Mouse (Mus musculus): ENCODE data around the gene Foxp4. TPM values are rescaled to one million over a fixed set of nuclear protein-coding genes. Genes with fewer than 3 reads are reported as not detected.

Foxp4 gene
- polyA plus RNA-seq, 1 experiment from 2014 or later: 21.1 TPM

Other genes with a start within 250 kb of the Foxp4 start
- 322 and 360 TPM in 2 replicates for gene Tomm6, start 236.3 kb downstream of the Foxp4 start, polyA plus RNA-seq (2014; fragmentation: Nextera tagmentation; extraction: Ambion mirVana)
- 2.2 and 2.7 TPM in 2 replicates for gene Frs3, start 235.6 kb downstream of the Foxp4 start, polyA plus RNA-seq (2014; fragmentation: Nextera tagmentation; extraction: Ambion mirVana)
- 0.94 and 1.3 TPM in 2 replicates for gene Gm21981, start 230.2 kb downstream of the Foxp4 start, polyA plus RNA-seq (2014; fragmentation: Nextera tagmentation; extraction: Ambion mirVana)
- gene Prickle4, start 229.9 kb downstream of the Foxp4 start, polyA plus RNA-seq (2014; fragmentation: Nextera tagmentation; extraction: Ambion mirVana): 0.39 TPM in 1 of 2 replicates, not detected in the other
- gene Pgc, start 197.8 kb downstream of the Foxp4 start, polyA plus RNA-seq (2014; fragmentation: Nextera tagmentation; extraction: Ambion mirVana): 0.15 TPM in 1 of 2 replicates, not detected in the other
- 16.3 and 17.0 TPM in 2 replicates for gene Tfeb, start 187.6 kb downstream of the Foxp4 start, polyA plus RNA-seq (2014; fragmentation: Nextera tagmentation; extraction: Ambion mirVana)
- gene Mdfi, start 90.0 kb downstream of the Foxp4 start, polyA plus RNA-seq (2014; fragmentation: Nextera tagmentation; extraction: Ambion mirVana): 28.2 and 34.6 TPM in 2 replicates
- not detected in 2 replicates for gene 1700122O11Rik, start 113.6 kb upstream of the Foxp4 start, polyA plus RNA-seq (2014; fragmentation: Nextera tagmentation; extraction: Ambion mirVana)
- gene 1700067P10Rik, start 164.7 kb upstream of the Foxp4 start, polyA plus RNA-seq (2014; fragmentation: Nextera tagmentation; extraction: Ambion mirVana): not detected in 2 replicates
- gene 9830107B12Rik, start 221.6 kb upstream of the Foxp4 start, polyA plus RNA-seq (2014; fragmentation: Nextera tagmentation; extraction: Ambion mirVana): not detected in 2 replicates
- gene A530064D06Rik, start 242.6 kb upstream of the Foxp4 start, polyA plus RNA-seq (2014; fragmentation: Nextera tagmentation; extraction: Ambion mirVana): not detected in 2 replicates